ENCODE assay signal across 11 mouse cellular contexts in genomic region chr1:138901431-138902117, GRCm38 (mm10). TPM values are rescaled to one million over a fixed set of nuclear protein-coding genes. Genes with fewer than 3 reads are reported as not detected.
DNase-seq lines count a peak whose midpoint lies in the region; ATAC-seq and TF ChIP-seq lines count a peak whose summit lies in the region.
"Had no signal": no experiment of that assay in that cellular context is flagged by ENCODE, and none has a peak within 500 bp of the region (broad histone marks: within the 10 kb centered on the region; RNA-seq: fewer than 3 reads in every experiment).

No protein-coding gene starts in this region.

- H3K4me3 ChIP-seq in midbrain, embryonic 14.5 days (replicated peaks; ENCODE audit: low read depth, low read length): no peak overlapping the region
- H3K4me3 ChIP-seq in midbrain, embryonic 10.5 days: no peak overlapping the region
- H3K4me3 ChIP-seq in left cerebral cortex, adult 2 months: no peak overlapping the region

- WGBS in midbrain, embryonic 14.5 days: 87% methylated on average over 16 of the region's 16 CpGs
- 94% methylated on average over 16 of the region's 16 CpGs for WGBS in midbrain, embryonic 10.5 days

- no peak for ATAC-seq in midbrain, embryonic 14.5 days (ENCODE audit: low FRiP score, low TSS enrichment)
- peak; percentile 88 for ATAC-seq in frontal cortex, adult (ENCODE audit: low TSS enrichment)

- H3K9me3 ChIP-seq in midbrain, embryonic 14.5 days (ENCODE audit: control insufficient read depth, low read length): no peaks in the 10 kb centered on the region
- no peaks in the 10 kb centered on the region for H3K9me3 ChIP-seq in midbrain, embryonic 10.5 days (replicated peaks)

- H3K4me1 ChIP-seq in midbrain, embryonic 14.5 days (ENCODE audit: control insufficient read depth, insufficient read depth, low read length): no peaks in the 10 kb centered on the region
- no peaks in the 10 kb centered on the region for H3K4me1 ChIP-seq in midbrain, embryonic 10.5 days

- H3K36me3 ChIP-seq in midbrain, embryonic 14.5 days (ENCODE audit: control insufficient read depth, insufficient read depth, low read length): no peaks in the 10 kb centered on the region
- no peaks in the 10 kb centered on the region for H3K36me3 ChIP-seq in midbrain, embryonic 10.5 days

- no peak overlapping the region for H3K4me2 ChIP-seq in midbrain, embryonic 14.5 days (ENCODE audit: low read length)
- H3K4me2 ChIP-seq: lung, embryonic 14.5 days had no signal

- TF ChIP-seq CTCF in left cerebral cortex, adult 2 months (IDR thresholded peaks at IDR 0.05): no peak

- peak overlapping the region; percentile 57 for H3K27ac ChIP-seq in midbrain, embryonic 14.5 days (replicated peaks; ENCODE audit: low read depth, low read length)
- no peak overlapping the region for H3K27ac ChIP-seq in midbrain, embryonic 10.5 days (replicated peaks)
- H3K27ac ChIP-seq in left cerebral cortex, adult 2 months: peak overlapping the region; percentile 17; the same call in 1 of the 2 replicates
- H3K27ac ChIP-seq: kidney, postnatal 0 days had no signal

- no peaks in the 10 kb centered on the region for H3K27me3 ChIP-seq in midbrain, embryonic 14.5 days (ENCODE audit: control insufficient read depth, insufficient read depth, low read length)
- no peaks in the 10 kb centered on the region for H3K27me3 ChIP-seq in midbrain, embryonic 10.5 days (ENCODE audit: low read depth, poor library complexity, severe bottlenecking)

- H3K9ac ChIP-seq in midbrain, embryonic 14.5 days (replicated peaks; ENCODE audit: low read length): no peak overlapping the region
- H3K9ac ChIP-seq: lung, embryonic 14.5 days had no signal

- intact Hi-C loops in left cerebral cortex, adult 2 months (cut with DNase I): no loop called here

- no peak for DNase-seq in midbrain, embryonic 14.5 days
- DNase-seq in midbrain, embryonic 10.5 days (ENCODE audit: low spot score): no peak
- DNase-seq in left cerebral cortex, adult 2 months (ENCODE audit: extremely low spot score in 1 of 2, low spot score in 2 of 2): peak in 1 of 2 experiments; percentile 26
- DNase-seq in telencephalon, adult 2 months (ENCODE audit: low read depth, low spot score): peak; percentile 35
- no peak for DNase-seq in retina, embryonic 14.5 days (ENCODE audit: low spot score)
- DNase-seq in urinary bladder, postnatal 4 days (ENCODE audit: low spot score in 2 of 2): no peak
- DNase-seq in adipocyte (ENCODE audit: low spot score): no peak
- DNase-seq: lung, embryonic 14.5 days had no signal

RNA-seq across cellular contexts. Expression of gene 2310009B15Rik, which starts 44.9 kb away (rescaled TPM):
- polyA plus RNA-seq in midbrain, embryonic 14.5 days (2014; fragmentation: Nextera tagmentation; extraction: Ambion mirVana): 47.4 and 52.1 TPM in 2 replicates
- 45.3 and 47.1 TPM in 2 replicates for polyA plus RNA-seq in midbrain, embryonic 10.5 days (2016; fragmentation: Nextera tagmentation; extraction: Ambion mirVana)
- total RNA-seq in left cerebral cortex, adult 2 months (2021): 10 to 100 TPM; 13.0 to 14.5 TPM

RNA-seq across cellular contexts. Expression of gene Lhx9, which starts 53.2 kb away (rescaled TPM):
- polyA plus RNA-seq in midbrain, embryonic 14.5 days (2014; fragmentation: Nextera tagmentation; extraction: Ambion mirVana): 114 and 129 TPM in 2 replicates
- 11.4 and 21.1 TPM in 2 replicates for polyA plus RNA-seq in midbrain, embryonic 10.5 days (2016; fragmentation: Nextera tagmentation; extraction: Ambion mirVana)
- total RNA-seq in left cerebral cortex, adult 2 months (2021): 1 to 10 TPM in 1 of 2 experiments, under 1 TPM in 1; 0.48 to 1.2 TPM
- total RNA-seq: hematopoietic stem cell, adult 5-6 weeks had no signal
- polyA plus RNA-seq: kidney, postnatal 0 days; lung, embryonic 14.5 days had no signal
